Mouse (Mus musculus) neural tube, embryonic 13.5 days (tissue): Measurements from ENCODE around the gene Ropn1. TPM values are rescaled to one million over a fixed set of nuclear protein-coding genes. Genes with fewer than 3 reads are reported as not detected.
"Not testable (repeated sequence)": the region's sequence is repeated elsewhere in the genome, so short reads cannot be mapped to it uniquely, and the experiment has no call there.

ENCODE experiments used
- ATAC-seq: fragments of 200-750 bp; cut with Nextera tagmentation; 2 replicates; pipeline ENCODE4 v1.8.0; 2017; ENCODE audit warnings: low read depth, mild to moderate bottlenecking, moderate TSS enrichment, moderate library complexity
- H3K27ac ChIP-seq: fragments of 300-500 bp; sonication (generic); replicated peaks from 2 replicates; pipeline ENCODE4 v1.5.1; 2015; ENCODE audit warnings: moderate library complexity, mild to moderate bottlenecking, inconsistent platforms
- H3K27me3 ChIP-seq: fragments of 300-500 bp; sonication (generic); 2 replicates; pipeline ENCODE4 v1.6.1; 2015; ENCODE audit warnings: mild to moderate bottlenecking, inconsistent platforms
- H3K36me3 ChIP-seq: fragments of 300-500 bp; sonication (generic); 2 replicates; pipeline ENCODE4 v1.6.1; 2015; ENCODE audit warnings: mild to moderate bottlenecking, inconsistent platforms
- H3K4me1 ChIP-seq: fragments of 300-500 bp; sonication (generic); replicated peaks from 2 replicates; pipeline ENCODE4 v1.6.1; 2015; ENCODE audit warnings: inconsistent platforms
- H3K4me2 ChIP-seq: fragments of 300-500 bp; sonication (generic); 2 replicates; pipeline ENCODE4 v1.6.1; 2015; ENCODE audit warnings: inconsistent platforms, mild to moderate bottlenecking, moderate library complexity
- H3K4me3 ChIP-seq: fragments of 300-500 bp; sonication (generic); 2 replicates; pipeline ENCODE4 v1.5.1; 2015; ENCODE audit warnings: mild to moderate bottlenecking, inconsistent platforms
- H3K9ac ChIP-seq: fragments of 300-500 bp; sonication (generic); 2 replicates; pipeline ENCODE4 v1.6.1; 2015; ENCODE audit warnings: moderate library complexity, mild to moderate bottlenecking, inconsistent platforms
- H3K9me3 ChIP-seq: fragments of 300-500 bp; sonication (generic); 2 replicates; pipeline ENCODE4 v1.6.1; 2016; ENCODE audit warnings: inconsistent platforms
- WGBS: fragments of 180-500 bp; shearing (Covaris S2); methylation state at CpG from one replicate; pipeline ENCODE4 v1.1.7; 2015; 5-methylcytosine and 5-hydroxymethylcytosine counted together
- polyA plus RNA-seq: library from polyadenylated mRNA; unstranded; fragments of >200 nt; fragmentation: Nextera tagmentation; extraction: Ambion mirVana; gene quantifications from 2 replicates; pipeline ENCODE4 v1.2.1, GENCODE M21; 2015

Ropn1 gene
- not detected in 2 replicates for polyA plus RNA-seq

DNA sequence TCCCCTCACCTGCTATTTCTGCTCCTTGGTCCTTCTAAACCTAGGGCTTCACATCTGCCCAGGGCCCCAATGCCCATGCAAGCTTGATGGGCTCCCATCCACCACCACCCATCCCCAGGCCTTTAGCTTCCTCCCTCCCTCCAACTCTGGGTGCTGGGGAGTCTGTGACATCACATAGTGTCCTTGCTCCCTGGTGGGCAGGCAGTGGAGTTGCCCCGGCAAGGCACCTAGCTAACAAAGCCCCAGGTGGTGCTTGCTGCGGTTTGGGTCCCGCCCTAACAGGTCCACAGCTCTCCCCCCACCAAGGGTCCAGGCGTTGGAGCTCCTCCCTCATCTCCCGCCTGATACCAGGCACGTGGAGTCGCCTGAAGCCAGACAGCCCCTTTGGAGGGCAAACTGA lies at the start of gene Ropn1:
Gene Ropn1 (plus strand): TSS at position 301 of the 400 bp plus-strand sequence.
- no peak for ATAC-seq
- Histone ChIP-seq H3K4me1 (no peaks in the 10 kb centered on the region), H3K4me2 (no peak within 1 kb of the TSS), H3K27ac (no peak within 1 kb of the TSS), H3K9ac (no peak within 1 kb of the TSS), H3K9me3 (no peaks in the 10 kb centered on the region), H3K36me3 (no peaks in the 10 kb centered on the region), H3K4me3 (no peak within 1 kb of the TSS), H3K27me3 (no peaks in the 10 kb centered on the region)
- WGBS, result 69% methylated on average over 7 of the region's 7 CpGs

GRCm38 (mm10) chr16:34601954-34602353 lies 47.8 kb upstream of the Ropn1 start:
- no peaks in the 10 kb centered on the region for H3K27me3 ChIP-seq
- no peaks in the 10 kb centered on the region for H3K4me1 ChIP-seq
- H3K27ac ChIP-seq, result no peak overlapping the region
- no peaks in the 10 kb centered on the region for H3K36me3 ChIP-seq
- ATAC-seq, result no peak
- no peak overlapping the region for H3K4me2 ChIP-seq
- WGBS, result 56% methylated on average over 4 of the region's 4 CpGs
- no peak overlapping the region for H3K4me3 ChIP-seq
- no peaks in the 10 kb centered on the region for H3K9me3 ChIP-seq
- no peak overlapping the region for H3K9ac ChIP-seq

DNA sequence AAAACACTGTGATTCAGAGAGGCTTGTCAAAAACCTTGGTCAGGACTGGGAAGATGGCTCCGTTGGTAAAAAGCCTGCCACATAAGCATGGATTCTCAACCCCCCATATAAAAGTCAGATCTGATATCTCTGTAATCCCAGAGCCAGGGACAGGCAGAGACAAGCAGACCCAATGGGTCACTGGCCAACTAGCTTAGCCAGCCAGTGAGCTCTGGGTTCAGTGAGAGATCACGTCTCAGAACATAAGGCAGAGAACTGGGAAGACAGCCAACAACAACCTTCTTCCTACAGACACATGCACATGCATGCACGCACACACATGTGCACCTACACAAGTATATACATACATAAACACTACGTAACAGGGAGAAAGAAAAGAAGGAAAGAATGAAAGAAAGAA lies 46.6 kb upstream of the Ropn1 start:
- no peak overlapping the region for H3K4me2 ChIP-seq
- no peaks in the 10 kb centered on the region for H3K9me3 ChIP-seq
- no peak overlapping the region for H3K9ac ChIP-seq
- no peak overlapping the region for H3K4me3 ChIP-seq
- ATAC-seq, result no peak
- H3K36me3 ChIP-seq, result no peaks in the 10 kb centered on the region
- no peaks in the 10 kb centered on the region for H3K4me1 ChIP-seq
- WGBS, result 73% methylated on average over 4 of the region's 4 CpGs
- H3K27me3 ChIP-seq, result no peaks in the 10 kb centered on the region
- no peak overlapping the region for H3K27ac ChIP-seq

- no peak overlapping the region for H3K4me2 ChIP-seq
- H3K27ac ChIP-seq, result no peak overlapping the region
- H3K4me1 ChIP-seq, result no peaks in the 10 kb centered on the region
- WGBS, result 63% methylated on average over 6 of the region's 6 CpGs
- no peaks in the 10 kb centered on the region for H3K36me3 ChIP-seq
- H3K27me3 ChIP-seq, result no peaks in the 10 kb centered on the region
- H3K4me3 ChIP-seq, result no peak overlapping the region
- no peak overlapping the region for H3K9ac ChIP-seq
- H3K9me3 ChIP-seq, result no peaks in the 10 kb centered on the region
- ATAC-seq, result no peak
These were observed 45.9 kb upstream of the Ropn1 start for GRCm38 (mm10) chr16:34603854-34604253.

- Histone ChIP-seq H3K4me3 (no peak overlapping the region), H3K27ac (no peak overlapping the region), H3K4me2 (no peak overlapping the region), H3K4me1 (no peaks in the 10 kb centered on the region), H3K9ac (no peak overlapping the region), H3K36me3 (no peaks in the 10 kb centered on the region), H3K9me3 (no peaks in the 10 kb centered on the region), H3K27me3 (no peaks in the 10 kb centered on the region)
- 36% methylated on average over 3 of the region's 3 CpGs for WGBS
- ATAC-seq, result no peak; the same call in 1 of the 2 replicates
These were observed 44.0 kb upstream of the Ropn1 start for GRCm38 (mm10) chr16:34605679-34606078.

GRCm38 (mm10) chr16:34610137-34610536 lies 39.6 kb upstream of the Ropn1 start:
- WGBS, result 79% methylated on average over 1 of the region's 1 CpGs

GRCm38 (mm10) chr16:34614021-34614420 lies 35.7 kb upstream of the Ropn1 start:
- Histone ChIP-seq H3K27ac (no peak overlapping the region), H3K36me3 (no peaks in the 10 kb centered on the region), H3K4me3 (no peak overlapping the region), H3K9me3 (peaks cover 3% of the 10 kb centered on the region; the same call in 1 of the 2 replicates), H3K27me3 (no peaks in the 10 kb centered on the region), H3K9ac (no peak overlapping the region), H3K4me2 (no peak overlapping the region), H3K4me1 (no peaks in the 10 kb centered on the region)
- 81% methylated on average over 2 of the region's 2 CpGs for WGBS
- no peak for ATAC-seq

More at GRCm38 (mm10) chr16:34610137-34610536, 39.6 kb upstream of the Ropn1 start:
- Histone ChIP-seq H3K4me1 (no peaks in the 10 kb centered on the region), H3K27ac (no peak overlapping the region), H3K9me3 (no peaks in the 10 kb centered on the region), H3K4me3 (no peak overlapping the region), H3K9ac (no peak overlapping the region), H3K4me2 (no peak overlapping the region), H3K27me3 (no peaks in the 10 kb centered on the region), H3K36me3 (no peaks in the 10 kb centered on the region)
- ATAC-seq, result no peak

DNA sequence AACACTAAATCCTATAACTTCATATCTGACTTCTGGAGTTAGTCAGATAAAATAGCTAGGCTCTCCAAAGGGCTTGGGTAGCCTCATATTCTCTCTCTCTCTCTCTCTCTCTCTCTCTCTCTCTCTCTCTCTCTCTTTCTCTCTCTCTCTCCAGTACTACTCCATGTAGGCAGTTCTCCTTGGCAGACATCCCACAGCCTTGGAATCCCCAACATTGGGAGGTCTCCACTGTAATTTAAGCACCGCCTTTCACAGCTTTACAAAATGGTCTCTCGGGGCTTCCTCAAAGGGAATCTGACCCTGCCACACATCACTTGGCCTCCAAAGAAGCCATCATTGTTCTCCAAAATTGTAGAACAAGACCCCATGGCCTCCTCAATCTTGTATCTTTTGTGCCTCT lies 22.1 kb upstream of the Ropn1 start:
- Histone ChIP-seq H3K4me3 (no peak overlapping the region), H3K27me3 (no peaks in the 10 kb centered on the region), H3K9me3 (no peaks in the 10 kb centered on the region), H3K36me3 (no peaks in the 10 kb centered on the region), H3K4me1 (no peaks in the 10 kb centered on the region), H3K27ac (no peak overlapping the region), H3K4me2 (no peak overlapping the region), H3K9ac (no peak overlapping the region)
- no peak for ATAC-seq
- 38% methylated on average over 2 of the region's 2 CpGs for WGBS

DNA sequence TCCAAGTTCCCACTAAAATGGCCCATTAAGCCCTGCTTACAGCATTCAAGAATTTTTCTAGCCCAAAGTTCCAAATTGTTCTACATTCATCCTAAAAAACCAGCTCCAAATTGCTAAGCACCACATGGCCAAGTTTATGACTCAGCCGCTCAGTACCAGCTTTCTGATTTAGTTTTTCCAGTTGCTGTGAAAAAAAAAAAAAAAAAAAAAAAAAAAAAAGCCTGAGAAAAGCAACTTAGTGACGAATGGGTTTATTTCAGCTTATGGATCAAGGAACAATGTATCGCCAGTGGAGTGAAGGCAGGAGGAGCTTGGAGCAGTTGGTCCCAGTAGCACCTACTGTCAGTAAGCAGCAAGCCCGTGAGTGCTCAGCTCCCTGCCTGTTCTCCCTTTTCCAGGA lies 21.3 kb upstream of the Ropn1 start:
- Histone ChIP-seq H3K9me3 (no peaks in the 10 kb centered on the region), H3K27me3 (no peaks in the 10 kb centered on the region), H3K4me2 (no peak overlapping the region), H3K9ac (no peak overlapping the region), H3K4me1 (no peaks in the 10 kb centered on the region), H3K4me3 (no peak overlapping the region), H3K27ac (no peak overlapping the region), H3K36me3 (no peaks in the 10 kb centered on the region)
- no peak for ATAC-seq
- WGBS, result 83% methylated on average over 4 of the region's 4 CpGs

DNA sequence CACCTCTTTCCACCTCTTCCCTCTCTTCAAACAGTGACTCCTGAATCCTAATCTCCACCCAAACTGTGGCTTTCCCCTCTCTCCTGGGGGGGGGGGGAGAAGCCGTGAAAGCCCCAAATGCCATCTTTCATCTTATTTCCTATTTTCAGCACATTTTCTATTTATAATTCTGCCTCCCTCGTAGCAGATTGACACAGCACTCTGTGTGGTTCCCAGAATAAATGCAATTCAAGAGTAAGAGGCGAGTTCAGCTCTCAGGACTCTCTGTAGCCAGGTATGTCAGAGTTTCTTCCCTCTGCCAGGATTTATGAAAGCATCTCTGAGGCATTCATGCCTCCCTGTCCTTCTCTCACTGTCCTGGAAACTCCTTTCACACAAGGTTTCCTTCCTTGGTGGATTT lies 14.2 kb upstream of the Ropn1 start:
- Histone ChIP-seq H3K9me3 (no peaks in the 10 kb centered on the region), H3K9ac (no peak overlapping the region), H3K4me3 (no peak overlapping the region), H3K27ac (no peak overlapping the region), H3K4me2 (no peak overlapping the region), H3K36me3 (no peaks in the 10 kb centered on the region), H3K27me3 (no peaks in the 10 kb centered on the region), H3K4me1 (peaks cover 9% of the 10 kb centered on the region; the same call in 1 of the 2 replicates)
- 82% methylated on average over 3 of the region's 3 CpGs for WGBS
- ATAC-seq, result no peak

DNA sequence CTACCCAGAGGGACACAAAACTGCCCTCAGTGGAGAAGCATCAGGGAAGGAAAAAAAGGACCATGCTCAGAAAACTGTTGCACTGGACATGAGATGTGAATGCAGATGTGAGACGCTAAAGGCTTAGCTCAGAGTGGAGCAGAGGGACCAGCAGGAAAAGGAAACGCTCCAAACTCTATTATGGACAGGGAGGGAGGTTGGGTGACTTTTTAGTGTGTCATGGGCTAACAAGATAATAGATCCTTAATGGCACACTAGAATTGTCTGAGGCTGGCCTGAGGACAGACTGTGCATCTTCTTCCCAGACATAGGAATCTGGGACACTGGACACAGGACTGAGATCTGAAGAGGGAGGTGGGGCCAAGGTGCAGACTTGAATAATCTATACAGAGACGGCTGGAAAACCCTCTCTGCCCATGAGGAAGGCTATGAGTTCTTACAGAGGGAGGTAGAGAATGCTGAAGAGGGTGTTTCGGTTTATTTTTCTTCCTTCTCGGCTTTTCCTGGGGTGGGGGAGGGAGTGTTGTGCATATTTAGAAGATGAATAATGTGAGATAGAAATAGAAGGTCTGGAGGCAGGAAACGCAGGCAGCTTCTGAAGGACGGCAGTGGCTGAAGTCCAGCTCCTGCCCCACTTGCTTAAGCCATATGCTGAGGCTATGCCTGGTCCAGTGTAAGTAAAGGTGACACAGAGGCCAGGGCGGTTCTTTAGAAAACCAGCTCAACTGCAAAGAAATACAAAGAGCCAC lies 6.0 kb upstream of the Ropn1 start:
- no peaks in the 10 kb centered on the region for H3K27me3 ChIP-seq
- no peak overlapping the region for H3K9ac ChIP-seq
- 73% methylated on average over 8 of the region's 8 CpGs for WGBS
- no peak overlapping the region for H3K4me2 ChIP-seq
- peaks cover 9% of the 10 kb centered on the region; the same call in 1 of the 2 replicates for H3K4me1 ChIP-seq
- ATAC-seq, result no peak
- H3K36me3 ChIP-seq, result no peaks in the 10 kb centered on the region
- H3K9me3 ChIP-seq, result no peaks in the 10 kb centered on the region
- H3K4me3 ChIP-seq, result no peak overlapping the region
- H3K27ac ChIP-seq, result no peak overlapping the region

- no peak overlapping the region for H3K4me3 ChIP-seq
- H3K9me3 ChIP-seq, result no peaks in the 10 kb centered on the region
- 95% methylated on average over 5 of the region's 5 CpGs for WGBS
- peaks cover 4% of the 10 kb centered on the region; the same call in 1 of the 2 replicates for H3K27me3 ChIP-seq
- H3K4me2 ChIP-seq, result no peak overlapping the region
- H3K27ac ChIP-seq, result no peak overlapping the region
- H3K36me3 ChIP-seq, result no peaks in the 10 kb centered on the region
- peaks cover 6% of the 10 kb centered on the region for H3K4me1 ChIP-seq
- no peak overlapping the region for H3K9ac ChIP-seq
- no peak for ATAC-seq
These were observed 3.3 kb downstream of the Ropn1 start for GRCm38 (mm10) chr16:34653023-34653422.

- not testable (repeated sequence) for ATAC-seq, H3K9me3 ChIP-seq, H3K27ac ChIP-seq, H3K36me3 ChIP-seq
- 3% methylated on average over 16 of the region's 16 CpGs for WGBS
- peak overlapping the region; percentile 53 for H3K9ac ChIP-seq
- H3K4me2 ChIP-seq, result peak overlapping the region; percentile 57
- peaks cover 12% of the 10 kb centered on the region for H3K27me3 ChIP-seq
- H3K4me1 ChIP-seq, result peaks cover 13% of the 10 kb centered on the region
- peak overlapping the region; percentile 34 for H3K4me3 ChIP-seq
These were observed 7.8 kb downstream of the Ropn1 start for GRCm38 (mm10) chr16:34657566-34657965.
